Mouse (Mus musculus): ENCODE measurements at regions not wholly inside any gene's neighbourhood (a gene's known extent, or its start where the extent isn't known, plus 50 kb on each side); places are given as distances from the start of the nearest gene placed in this dataset.
A peak's percentile ranks its signal among the peaks of the same experiment; 100 is the strongest.

DNA sequence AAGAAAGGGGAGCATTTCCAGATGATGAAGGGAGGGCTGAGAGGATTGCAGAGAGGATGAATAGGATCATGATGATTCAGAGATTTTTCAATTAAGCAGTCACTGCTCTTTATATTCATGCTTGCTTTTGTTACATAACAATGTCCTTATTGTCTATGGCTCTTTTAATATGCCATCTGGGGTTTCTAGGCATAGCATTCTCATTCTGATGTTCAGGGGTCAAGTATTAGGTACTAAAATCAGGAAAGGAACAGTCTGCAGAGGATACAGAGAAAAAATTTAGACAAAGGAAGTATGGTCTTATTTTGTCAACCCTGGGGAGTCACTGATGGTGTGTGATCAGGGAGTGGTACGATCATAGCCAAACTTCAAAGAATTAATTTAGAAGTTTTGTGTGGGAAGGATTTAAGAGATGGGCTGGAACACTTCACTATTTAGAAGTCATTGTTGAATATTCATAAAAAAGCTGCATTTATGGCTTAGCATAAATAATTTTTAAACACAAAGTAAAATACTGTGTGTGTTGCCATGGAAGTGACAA is 176.6 kb upstream of the Vstm2a start:
- peak; percentile 76 for ATAC-seq (ENCODE audit: low FRiP score)
- no peak overlapping the region for H3K27ac ChIP-seq (ENCODE audit: low read depth, low read length)
- no peaks in the 10 kb centered on the region for H3K4me1 ChIP-seq (ENCODE audit: control insufficient read depth, insufficient read depth, low read length)
- no peaks in the 10 kb centered on the region for H3K36me3 ChIP-seq (ENCODE audit: control insufficient read depth, insufficient read depth, low read length)
- WGBS = 50% methylated on average over 1 of the region's 1 CpGs
- H3K4me3 ChIP-seq (ENCODE audit: low read depth, low read length) = no peak overlapping the region
- H3K9ac ChIP-seq (ENCODE audit: low read length) = no peak overlapping the region
- no peak overlapping the region for H3K4me2 ChIP-seq
- no peak for DNase-seq (ENCODE audit: low spot score, missing footprints)
- no peaks in the 10 kb centered on the region for H3K9me3 ChIP-seq (ENCODE audit: control insufficient read depth, low read length)
- H3K27me3 ChIP-seq (ENCODE audit: control insufficient read depth, insufficient read depth, low read length) = no peaks in the 10 kb centered on the region

DNA sequence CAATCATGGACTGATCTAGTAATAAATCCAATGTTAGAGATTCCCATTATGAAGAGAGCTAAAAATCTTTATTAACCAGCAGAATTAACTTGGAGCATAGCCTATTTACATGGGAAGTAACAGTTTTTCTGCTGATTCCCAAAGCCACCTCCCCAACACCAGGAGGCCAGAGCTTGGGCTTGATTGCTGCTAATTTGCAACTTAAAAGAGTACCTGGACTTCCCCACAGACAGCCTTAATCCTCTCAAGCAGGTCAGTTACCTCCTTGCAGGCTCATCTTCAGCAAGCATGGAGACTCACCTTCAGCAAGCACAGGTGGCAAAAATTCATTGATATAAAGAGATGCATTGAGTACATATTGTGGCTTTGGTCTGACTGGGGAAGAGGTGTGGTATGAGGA is 143.7 kb upstream of the Vstm2a start:
- Histone ChIP-seq H3K4me1 (ENCODE audit: control insufficient read depth, insufficient read depth, low read length) (no peaks in the 10 kb centered on the region), H3K9me3 (ENCODE audit: control insufficient read depth, low read length) (no peaks in the 10 kb centered on the region), H3K36me3 (ENCODE audit: control insufficient read depth, insufficient read depth, low read length) (no peaks in the 10 kb centered on the region), H3K4me2 (no peak overlapping the region), H3K4me3 (ENCODE audit: low read depth, low read length) (no peak overlapping the region), H3K9ac (ENCODE audit: low read length) (no peak overlapping the region), H3K27ac (ENCODE audit: low read depth, low read length) (no peak overlapping the region), H3K27me3 (ENCODE audit: control insufficient read depth, insufficient read depth, low read length) (no peaks in the 10 kb centered on the region)
- DNase-seq (ENCODE audit: low spot score, missing footprints) = no peak
- ATAC-seq (ENCODE audit: low FRiP score) = no peak
